Mouse (Mus musculus): Measurements from ENCODE around the gene Dlst.

- no peak for TF ChIP-seq POLR2A (IDR thresholded peaks at IDR 0.05; ENCODE audit: insufficient read depth, low read depth, low read length)
- TF ChIP-seq CTCF (IDR thresholded peaks at IDR 0.05; ENCODE audit: insufficient read depth, low read depth, low read length), result no peak
Observed at GRCm38 (mm10) chr12:85124751-85125150, 14.1 kb downstream of the Dlst start.

Measured in olfactory bulb, adult 2 months (tissue).